Mouse (Mus musculus): ENCODE measurements around the gene Rap2c.

The Rap2c gene

DNA sequence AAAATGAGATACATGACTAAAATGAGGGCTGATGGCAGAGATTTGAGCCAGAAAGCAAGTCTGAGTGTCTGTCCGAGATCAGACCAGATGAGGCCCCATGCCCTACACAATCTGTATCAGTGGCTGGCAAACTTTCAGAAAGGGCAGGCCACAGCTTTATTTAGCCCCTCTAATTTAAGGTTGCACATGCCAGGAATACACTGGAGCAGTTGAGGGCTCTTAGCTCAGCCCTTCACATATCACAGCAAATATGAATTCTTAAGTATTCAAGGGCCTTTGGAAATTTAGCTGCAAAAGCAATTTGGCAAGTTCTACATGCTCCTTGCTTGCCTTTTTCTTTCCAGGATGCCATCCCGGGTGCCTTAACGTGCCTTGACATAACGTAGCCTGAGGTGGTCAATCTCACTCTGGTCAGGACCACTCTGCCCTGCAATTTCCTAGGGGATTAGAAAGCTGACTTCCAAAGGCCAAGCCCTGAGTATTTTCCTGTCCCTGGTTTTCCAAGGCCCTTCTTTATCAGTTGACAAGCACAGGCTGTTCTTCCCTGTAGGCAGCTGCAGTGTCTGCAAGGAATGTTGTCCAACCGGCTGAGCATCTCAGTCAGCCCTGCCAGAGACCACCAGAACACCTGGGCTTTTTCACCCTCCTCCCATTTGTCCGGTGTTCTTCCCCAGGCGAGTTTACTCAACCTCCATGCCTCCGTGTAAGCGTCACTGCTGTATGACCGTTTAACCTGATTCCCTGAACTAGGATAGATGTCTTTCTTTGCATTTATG lies 49.5 kb downstream of the Rap2c start:
- DNase-seq = no peak

DNA sequence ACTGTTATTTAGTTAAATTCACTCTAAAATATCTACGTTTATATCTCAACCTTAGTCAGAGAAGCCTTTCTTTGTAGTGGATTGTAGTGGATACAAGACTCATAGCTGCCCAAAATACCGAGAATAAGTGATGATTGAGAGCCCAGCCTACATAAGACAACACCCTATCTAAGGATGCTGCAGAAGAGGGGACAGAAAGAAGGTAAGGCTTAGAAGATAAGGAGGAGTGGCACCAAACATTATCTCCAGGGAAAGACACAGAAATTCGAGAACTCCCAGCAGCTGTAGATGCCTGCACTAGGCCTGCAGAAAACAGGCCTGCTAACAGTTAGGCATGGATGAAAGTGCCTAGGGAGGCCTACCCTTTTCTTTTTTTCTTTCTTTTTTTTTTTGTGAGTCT lies 52.7 kb downstream of the Rap2c start:
- no peak for DNase-seq

DNA sequence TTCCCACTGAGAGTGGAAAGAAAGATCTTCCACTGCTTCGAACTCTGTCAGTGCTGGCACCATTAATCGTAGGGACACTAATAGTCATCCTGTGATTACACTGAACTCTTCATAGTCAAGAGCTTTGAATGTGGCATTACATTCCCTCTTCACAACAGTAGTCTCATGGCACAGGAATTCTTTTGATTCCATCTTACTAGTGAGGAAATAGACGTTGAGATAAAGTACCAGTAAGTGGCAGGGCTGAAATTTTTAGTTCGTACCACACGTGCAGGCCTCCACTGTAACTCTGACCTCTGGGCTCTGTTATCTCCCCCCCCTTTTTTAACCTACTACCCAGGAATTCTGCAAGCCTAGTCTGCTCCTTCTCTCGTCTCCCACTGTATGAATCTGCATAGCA lies 54.9 kb downstream of the Rap2c start:
- no peak for DNase-seq

Data from thymus, postnatal 14 days (tissue).